Mouse (Mus musculus) embryonic facial prominence, embryonic 10.5 days (tissue): Measurements from ENCODE around the gene Sos2. TPM values are rescaled to one million over a fixed set of nuclear protein-coding genes. Genes with fewer than 3 reads are reported as not detected.

Source experiments
- DNase-seq: peaks from one replicate; pipeline ENCODE4 v3.0.0-alpha.2; 2017; ENCODE audit warnings: low spot score
- H3K27ac ChIP-seq: fragments of 300-500 bp; sonication (generic); replicated peaks from 2 replicates; pipeline ENCODE4 v1.5.1; 2016; ENCODE audit warnings: mild to moderate bottlenecking
- H3K27me3 ChIP-seq: fragments of 300-500 bp; sonication (generic); replicated peaks from 2 replicates; pipeline ENCODE4 v1.6.1; 2016; ENCODE audit warnings: low read depth, mild to moderate bottlenecking; ENCODE audit not compliant: poor library complexity, severe bottlenecking
- H3K36me3 ChIP-seq: fragments of 300-500 bp; sonication (generic); replicated peaks from 2 replicates; pipeline ENCODE4 v1.6.1; 2016; ENCODE audit warnings: mild to moderate bottlenecking, moderate library complexity
- H3K4me1 ChIP-seq: fragments of 300-500 bp; sonication (generic); 2 replicates; pipeline ENCODE4 v1.6.1; 2016
- H3K4me3 ChIP-seq: fragments of 300-500 bp; sonication (generic); 2 replicates; pipeline ENCODE4 v1.5.1; 2016; ENCODE audit warnings: mild to moderate bottlenecking, moderate library complexity
- H3K9me3 ChIP-seq: fragments of 300-500 bp; sonication (generic); 2 replicates; pipeline ENCODE4 v1.6.1; 2016; ENCODE audit warnings: mild to moderate bottlenecking
- WGBS: fragments of 180-500 bp; shearing (Covaris S2); methylation state at CpG from one replicate; pipeline ENCODE4 v1.1.7; 2016; 5-methylcytosine and 5-hydroxymethylcytosine counted together
- polyA plus RNA-seq: library from polyadenylated mRNA; unstranded; fragments of >200 nt; fragmentation: Nextera tagmentation; extraction: Ambion mirVana; gene quantifications from 2 replicates; pipeline ENCODE4 v1.2.1, GENCODE M21; 2016

The Sos2 gene
- 8.6 and 9.7 TPM in 2 replicates for polyA plus RNA-seq

DNA sequence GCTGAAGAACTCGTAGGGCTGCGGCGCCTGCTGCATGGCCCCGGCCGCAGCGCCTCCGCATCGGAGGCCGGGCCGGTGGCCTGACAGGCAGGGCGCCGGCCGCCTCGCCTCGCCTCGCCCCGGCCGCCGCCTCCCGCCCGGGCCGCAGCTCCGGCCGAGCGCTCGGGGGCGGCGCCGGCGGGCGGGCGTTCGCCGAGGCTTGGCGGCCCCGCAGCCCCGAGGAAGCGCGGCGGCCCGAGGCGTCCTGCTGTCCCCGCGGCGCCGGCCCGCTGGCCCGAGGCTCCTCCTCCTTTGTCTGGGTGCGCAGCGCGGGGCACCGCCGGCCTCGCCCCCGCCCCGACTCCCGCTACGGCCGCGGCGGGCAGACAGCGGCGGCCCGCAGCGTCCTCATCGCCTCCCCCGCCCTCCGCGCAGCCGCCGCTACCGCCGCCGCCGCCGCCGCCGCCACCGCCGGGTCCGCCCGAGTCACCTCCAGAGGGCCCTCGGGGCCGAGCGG, at the start of gene Sos2:
Sos2 (minus strand) TSS at position 287 of the 496 bp plus-strand sequence.
- WGBS: 5% methylated on average over 84 of the region's 85 CpGs
- no peak for DNase-seq
- peaks cover 9% of the 10 kb centered on the region for H3K27me3 ChIP-seq
- peak within 1 kb of the TSS; percentile 93 for H3K4me3 ChIP-seq
- H3K9me3 ChIP-seq: no peaks in the 10 kb centered on the region
- peaks cover 14% of the 10 kb centered on the region for H3K4me1 ChIP-seq
- peak within 1 kb of the TSS; percentile 96 for H3K27ac ChIP-seq
- H3K36me3 ChIP-seq: no peaks in the 10 kb centered on the region

DNA sequence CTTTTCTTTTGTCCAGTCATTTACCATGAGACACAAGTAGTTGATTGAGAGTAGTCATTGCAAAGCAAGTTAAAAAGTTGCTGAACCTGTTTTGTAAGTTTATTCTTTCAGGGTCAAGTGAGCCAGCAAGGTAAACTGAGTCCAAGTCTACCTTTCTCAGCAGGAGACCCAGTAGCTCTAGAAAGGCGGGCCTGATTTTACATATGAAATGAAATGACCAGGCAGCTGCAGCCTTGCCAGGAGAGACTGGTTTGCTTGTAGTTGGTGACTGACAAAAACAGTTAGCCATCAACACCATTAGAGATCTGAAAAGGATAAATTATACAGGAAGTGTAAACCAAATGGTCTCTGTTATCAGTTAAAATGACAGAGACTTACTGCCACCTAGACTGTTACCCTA, 48.7 kb upstream of the Sos2 start:
- 75% methylated on average over 1 of the region's 1 CpGs for WGBS

DNA sequence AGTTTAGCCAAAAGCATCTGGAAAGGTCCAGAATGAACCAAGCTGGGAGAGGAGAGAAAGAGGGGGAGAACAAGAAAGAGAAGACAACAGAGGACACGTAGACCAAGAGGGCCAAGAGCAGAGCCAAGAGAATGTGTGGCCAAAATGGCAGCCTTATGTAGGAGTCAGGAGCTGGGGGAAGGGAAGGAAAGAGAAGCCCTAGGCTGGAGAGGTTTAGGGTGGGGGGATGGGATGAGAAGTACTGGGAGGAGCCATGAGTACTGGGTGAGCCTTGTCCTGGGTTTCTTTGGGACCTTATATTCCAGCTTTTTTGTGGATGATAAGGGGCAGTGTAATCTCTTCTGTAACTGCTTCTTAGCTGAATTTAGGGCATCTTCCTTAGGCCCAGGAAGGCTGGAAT, 47.6 kb upstream of the Sos2 start:
- DNase-seq: no peak

More for the DNA sequence above, 48.7 kb upstream of the Sos2 start:
- Histone ChIP-seq H3K27me3 (no peaks in the 10 kb centered on the region), H3K36me3 (no peaks in the 10 kb centered on the region), H3K4me3 (no peak overlapping the region), H3K4me1 (peaks cover 6% of the 10 kb centered on the region), H3K27ac (no peak overlapping the region), H3K9me3 (no peaks in the 10 kb centered on the region)
- no peak for DNase-seq

DNA sequence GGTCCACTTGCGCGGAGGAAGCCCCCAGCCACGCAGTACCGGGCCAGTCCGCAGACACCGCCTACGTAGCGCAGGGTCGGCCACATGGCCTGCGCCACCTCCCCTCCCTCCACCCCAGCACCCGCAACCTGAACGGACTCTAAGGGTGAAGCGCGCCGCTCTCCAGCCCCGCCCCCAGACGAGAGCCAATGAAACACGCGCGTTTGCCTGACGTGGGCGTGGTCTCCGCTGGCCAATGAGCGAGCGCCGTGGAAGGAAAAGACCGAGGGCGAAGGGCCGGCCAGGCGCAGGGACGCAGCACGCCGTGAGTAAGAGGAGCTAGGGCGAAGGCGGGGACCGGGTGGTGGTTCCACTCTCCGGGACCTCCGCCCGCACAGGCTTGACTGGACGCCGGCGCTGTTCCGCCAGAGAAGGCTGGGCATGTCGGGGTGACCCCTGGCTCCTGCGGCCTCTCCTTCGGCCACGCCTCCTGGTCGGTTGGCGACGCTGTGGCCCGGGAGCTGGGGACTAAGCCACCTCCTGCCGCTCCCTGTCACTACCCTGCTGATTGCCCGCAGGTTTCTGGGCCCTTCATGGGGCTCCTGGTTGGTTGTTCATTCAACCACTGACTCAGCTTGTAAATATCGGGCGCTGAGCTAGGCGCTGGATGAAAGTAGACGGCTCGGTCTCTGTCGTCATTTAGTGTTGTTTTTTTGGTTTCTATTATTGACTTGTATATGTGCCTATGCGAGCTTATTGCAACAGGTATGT, 43.2 kb upstream of the Sos2 start, which contains the start of the genes L2hgdh and Atp5s:
L2hgdh (minus strand) TSS at position 163 of the 750 bp plus-strand sequence.
Atp5s (plus strand) TSS at position 240 of the 750 bp plus-strand sequence.
- under 1% methylated on average over 60 of the region's 60 CpGs for WGBS

More for the DNA sequence above, 47.6 kb upstream of the Sos2 start:
- Histone ChIP-seq H3K36me3 (no peaks in the 10 kb centered on the region), H3K9me3 (no peaks in the 10 kb centered on the region), H3K27me3 (no peaks in the 10 kb centered on the region), H3K4me3 (no peak overlapping the region), H3K4me1 (peaks cover 12% of the 10 kb centered on the region), H3K27ac (no peak overlapping the region)
- 95% methylated on average over 1 of the region's 1 CpGs for WGBS

DNA sequence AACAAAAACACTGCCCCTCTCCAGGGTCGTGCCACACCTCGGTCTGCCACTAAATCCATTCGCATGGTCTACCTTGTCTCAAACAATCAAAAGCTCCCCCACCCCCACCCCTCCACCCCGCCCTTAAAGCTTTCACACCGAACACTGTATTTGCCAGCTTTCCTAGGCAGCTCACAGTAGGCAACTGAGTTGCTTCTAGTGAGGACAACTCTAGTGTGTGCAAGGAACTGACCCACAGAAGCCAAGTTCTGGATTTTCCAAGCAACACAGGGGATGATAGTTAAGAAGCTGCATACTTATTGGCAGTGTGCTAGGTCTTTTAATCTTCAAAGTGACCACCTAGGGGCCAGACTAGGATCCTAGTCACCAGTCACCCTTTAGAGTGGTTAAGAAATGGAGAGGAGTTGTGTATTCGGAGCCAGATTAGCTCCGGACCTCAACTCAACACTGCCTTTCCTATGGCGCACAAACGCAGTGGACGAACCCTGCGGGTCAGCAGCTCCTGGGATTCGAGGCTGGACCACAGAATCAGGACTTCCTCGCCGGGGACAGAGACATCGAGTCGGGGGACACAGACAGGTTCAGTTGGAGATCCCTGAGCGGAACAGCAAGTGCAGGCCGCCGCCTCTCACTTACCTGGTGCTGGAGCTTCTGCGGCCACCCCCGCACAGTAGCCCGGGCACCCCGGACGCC, 42.5 kb upstream of the Sos2 start:
- H3K27me3 ChIP-seq: no peaks in the 10 kb centered on the region
- H3K36me3 ChIP-seq: peaks cover 26% of the 10 kb centered on the region
- H3K4me3 ChIP-seq: peak overlapping the region; percentile 72
- peak overlapping the region; percentile 89 for H3K27ac ChIP-seq
- peaks cover 12% of the 10 kb centered on the region for H3K9me3 ChIP-seq
- 5% methylated on average over 24 of the region's 24 CpGs for WGBS
- DNase-seq: no peak
- peaks cover 22% of the 10 kb centered on the region for H3K4me1 ChIP-seq

More for the DNA sequence above, 43.2 kb upstream of the Sos2 start, which contains the start of the genes L2hgdh and Atp5s:
- Histone ChIP-seq H3K27me3 (no peaks in the 10 kb centered on the region), H3K4me1 (peaks cover 22% of the 10 kb centered on the region), H3K4me3 (peak within 1 kb of the TSS; percentile 72), H3K27ac (peak within 1 kb of the TSS; percentile 89), H3K36me3 (peaks cover 19% of the 10 kb centered on the region), H3K9me3 (peaks cover 5% of the 10 kb centered on the region)
- DNase-seq: peak; percentile 98

DNA sequence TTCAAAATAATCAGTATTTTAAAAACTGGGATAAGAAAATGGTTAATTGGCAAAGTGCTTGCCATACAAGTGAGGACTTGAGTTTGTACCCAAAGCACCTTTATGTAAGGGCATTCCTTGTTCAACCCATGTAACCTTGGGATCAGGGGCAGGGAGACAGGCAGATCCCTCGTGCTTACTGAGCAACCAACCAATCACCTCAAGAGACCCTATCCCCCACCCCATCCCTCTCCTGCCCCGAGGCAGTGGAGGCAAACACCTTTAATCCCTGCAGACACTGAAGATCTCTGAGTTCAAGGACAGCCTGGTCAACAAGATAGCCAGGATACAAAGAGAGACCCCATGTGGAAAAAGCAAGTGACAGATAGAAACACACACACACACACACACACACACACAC, 41.7 kb upstream of the Sos2 start:
- peaks cover 34% of the 10 kb centered on the region for H3K36me3 ChIP-seq
- no peak for DNase-seq
- H3K4me3 ChIP-seq: peak overlapping the region; percentile 72
- no peaks in the 10 kb centered on the region for H3K27me3 ChIP-seq
- no peak overlapping the region for H3K27ac ChIP-seq
- peaks cover 22% of the 10 kb centered on the region for H3K4me1 ChIP-seq
- 64% methylated on average over 2 of the region's 2 CpGs for WGBS
- peaks cover 20% of the 10 kb centered on the region for H3K9me3 ChIP-seq

DNA sequence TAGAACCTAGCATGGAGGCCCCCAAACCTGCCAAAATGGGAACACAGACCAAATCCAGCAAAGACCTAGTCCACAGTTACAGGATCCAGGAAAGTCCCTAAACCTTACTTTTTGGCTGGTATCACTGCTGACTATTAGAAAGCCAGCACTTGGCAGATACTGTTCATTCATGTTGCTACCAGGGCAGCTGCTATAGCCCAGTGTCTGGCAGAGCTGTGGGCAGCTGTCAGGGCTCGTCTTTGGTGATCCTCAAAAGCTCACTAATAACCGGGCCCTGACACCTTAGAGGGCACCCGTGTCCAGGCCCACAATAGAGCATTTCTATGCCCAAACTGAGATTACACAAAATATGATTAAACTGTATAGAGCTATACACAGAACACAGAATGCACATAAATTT, 41.2 kb upstream of the Sos2 start:
- DNase-seq: no peak
- Histone ChIP-seq H3K4me1 (peaks cover 22% of the 10 kb centered on the region), H3K4me3 (no peak overlapping the region), H3K36me3 (peaks cover 39% of the 10 kb centered on the region), H3K27me3 (no peaks in the 10 kb centered on the region), H3K27ac (no peak overlapping the region), H3K9me3 (peaks cover 24% of the 10 kb centered on the region)
- WGBS: 92% methylated on average over 3 of the region's 3 CpGs

DNA sequence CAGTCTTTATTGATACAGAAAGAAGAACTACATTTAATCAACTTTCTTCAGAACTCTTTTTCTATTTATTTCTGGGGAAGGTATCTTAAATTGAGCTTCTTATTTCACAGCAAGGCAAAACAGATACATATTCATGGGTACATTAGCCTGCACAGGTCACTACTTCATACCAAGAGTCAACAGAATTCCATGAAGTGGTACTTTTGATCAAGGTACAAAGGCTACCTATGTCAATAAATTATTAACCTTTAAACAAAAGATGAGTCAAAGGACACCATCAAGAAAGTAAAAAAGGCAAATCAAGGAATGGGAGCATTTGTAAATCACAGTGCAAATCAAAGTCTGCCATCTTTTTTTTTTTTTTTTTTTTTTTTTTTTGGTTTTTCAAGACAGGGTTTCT, 32.0 kb upstream of the Sos2 start:
- Histone ChIP-seq H3K36me3 (peaks cover 61% of the 10 kb centered on the region), H3K27me3 (no peaks in the 10 kb centered on the region)

DNA sequence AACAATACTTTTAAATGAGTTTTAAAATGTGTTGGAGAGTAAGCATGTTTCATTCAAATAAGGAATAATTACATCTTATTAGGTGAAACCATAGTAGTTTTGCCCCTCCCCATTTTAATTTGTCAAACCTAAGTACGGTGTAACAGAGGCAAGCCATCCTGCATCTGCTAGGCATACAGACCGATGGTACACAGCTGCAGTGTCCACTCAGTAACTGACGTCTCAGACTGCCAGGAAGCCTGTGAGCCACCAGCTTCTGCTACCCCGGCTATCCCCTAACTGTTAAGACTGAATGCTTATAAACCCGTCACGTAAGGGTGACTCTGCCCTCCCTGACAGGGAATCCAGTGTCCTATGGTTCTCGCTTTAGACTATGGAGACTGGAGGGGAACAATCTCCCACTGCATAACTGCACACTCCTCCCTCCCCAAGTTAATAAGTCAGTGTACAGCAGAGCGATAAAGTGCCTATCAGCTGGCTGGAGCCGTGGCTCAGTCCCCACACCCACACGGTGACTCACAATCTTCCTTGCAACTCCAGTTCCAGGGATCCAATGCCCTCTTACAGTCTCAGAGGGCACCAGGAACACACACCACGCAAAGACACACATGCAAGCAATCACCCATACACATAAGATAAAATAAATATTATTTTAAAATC, 23.3 kb upstream of the Sos2 start:
- Histone ChIP-seq H3K4me1 (no peaks in the 10 kb centered on the region), H3K27ac (no peak overlapping the region), H3K27me3 (no peaks in the 10 kb centered on the region), H3K4me3 (no peak overlapping the region), H3K36me3 (peaks cover 37% of the 10 kb centered on the region), H3K9me3 (no peaks in the 10 kb centered on the region)
- DNase-seq: no peak
- WGBS: 88% methylated on average over 11 of the region's 11 CpGs

More for the DNA sequence above, 32.0 kb upstream of the Sos2 start:
- Histone ChIP-seq H3K27ac (no peak overlapping the region), H3K9me3 (peaks cover 7% of the 10 kb centered on the region; the same call in 1 of the 2 replicates), H3K4me3 (no peak overlapping the region), H3K4me1 (no peaks in the 10 kb centered on the region)
- DNase-seq: no peak

DNA sequence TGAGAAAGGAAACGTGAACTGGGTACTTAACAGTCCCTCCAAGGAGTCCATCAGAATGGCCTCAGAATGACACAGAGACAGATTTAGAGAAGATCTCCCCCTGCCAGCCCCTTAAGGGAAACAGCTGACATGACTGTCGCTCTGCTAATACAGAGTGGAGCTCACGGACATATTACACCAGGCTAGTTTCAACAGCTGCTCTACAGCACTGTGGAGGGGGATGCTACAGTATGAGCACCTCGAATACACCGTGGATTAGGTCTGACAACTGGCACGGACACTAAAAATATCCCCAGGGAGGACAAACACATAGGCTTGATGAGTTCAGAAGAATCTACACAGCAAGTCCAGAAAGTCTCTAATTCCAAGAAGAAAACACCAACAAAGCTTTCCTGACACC, 16.7 kb upstream of the Sos2 start:
- no peak for DNase-seq

DNA sequence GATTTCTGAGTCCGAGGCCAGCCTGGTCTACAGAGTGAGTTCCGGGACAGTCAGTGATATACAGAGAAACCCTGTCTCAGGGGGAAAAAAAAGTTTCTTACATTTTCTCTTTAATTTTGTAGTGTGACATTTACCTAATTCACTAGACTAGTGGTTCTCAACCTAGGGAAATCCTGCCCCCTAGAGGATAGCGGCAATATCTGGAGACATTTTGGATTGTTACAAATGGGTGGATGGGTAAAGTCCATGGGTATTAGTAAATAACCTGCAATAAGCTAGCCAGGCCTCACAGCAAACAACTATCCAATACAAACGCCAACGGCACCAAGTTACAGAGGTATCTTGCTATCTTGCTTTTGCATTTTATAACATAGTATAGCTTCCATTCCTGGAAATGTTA, 15.1 kb upstream of the Sos2 start:
- Histone ChIP-seq H3K4me3 (no peak overlapping the region), H3K27ac (no peak overlapping the region), H3K4me1 (0 out of 2 replicates have a peak, but pooled peaks cover 3% of the 10 kb centered on the region), H3K36me3 (peaks cover 39% of the 10 kb centered on the region), H3K27me3 (no peaks in the 10 kb centered on the region), H3K9me3 (no peaks in the 10 kb centered on the region)
- WGBS: 79% methylated on average over 5 of the region's 5 CpGs
- no peak for DNase-seq

More for the DNA sequence above, 16.7 kb upstream of the Sos2 start:
- Histone ChIP-seq H3K27me3 (no peaks in the 10 kb centered on the region), H3K36me3 (peaks cover 39% of the 10 kb centered on the region), H3K9me3 (no peaks in the 10 kb centered on the region), H3K27ac (no peak overlapping the region), H3K4me1 (0 out of 2 replicates have a peak, but pooled peaks cover 3% of the 10 kb centered on the region), H3K4me3 (no peak overlapping the region)
- 89% methylated on average over 6 of the region's 6 CpGs for WGBS

DNA sequence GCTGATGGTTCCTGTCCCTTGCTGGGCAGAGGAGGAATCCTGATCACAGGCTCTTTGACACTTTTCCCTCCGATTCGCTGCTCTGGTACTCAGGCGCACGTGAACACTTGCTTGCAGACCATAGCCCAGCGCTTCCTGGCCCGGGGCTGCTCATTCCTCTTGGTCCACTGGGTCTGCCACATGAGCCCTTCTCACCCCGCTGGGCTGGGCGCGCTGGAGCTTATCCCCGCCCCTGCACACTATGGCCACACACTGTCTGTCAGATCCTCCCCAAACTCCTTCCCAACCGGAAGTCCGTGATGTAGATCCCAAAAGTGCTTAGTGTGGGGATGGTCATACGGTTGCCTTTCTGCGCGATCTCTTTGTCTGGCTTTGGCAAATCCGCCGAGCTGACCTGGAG, 11.8 kb upstream of the Sos2 start:
- no peaks in the 10 kb centered on the region for H3K27me3 ChIP-seq
- DNase-seq: peak; percentile 17
- 73% methylated on average over 17 of the region's 17 CpGs for WGBS

More for the DNA sequence above, 11.8 kb upstream of the Sos2 start:
- Histone ChIP-seq H3K27ac (no peak overlapping the region), H3K4me3 (no peak overlapping the region), H3K9me3 (no peaks in the 10 kb centered on the region), H3K36me3 (peaks cover 18% of the 10 kb centered on the region), H3K4me1 (0 out of 2 replicates have a peak, but pooled peaks cover 3% of the 10 kb centered on the region)
